Mouse (Mus musculus) myocyte (in vitro differentiated cells): ENCODE results near the gene Nol9. TPM values are rescaled to one million over a fixed set of nuclear protein-coding genes. Genes with fewer than 3 reads are reported as not detected.

Source experiments
- H3K27me3 ChIP-seq: one replicate; pipeline ENCODE4 v1.6.1; 2011; ENCODE audit not compliant: control insufficient read depth, insufficient read depth, insufficient read length
- H3K36me3 ChIP-seq: one replicate; pipeline ENCODE4 v1.6.1; 2011; ENCODE audit not compliant: control insufficient read depth, insufficient read depth
- H3K4me2 ChIP-seq: one replicate; pipeline ENCODE4 v1.6.1; 2011; ENCODE audit warnings: low read depth, control low read depth
- H3K4me3 ChIP-seq: one replicate; pipeline ENCODE4 v1.5.1; 2011; ENCODE audit warnings: mild to moderate bottlenecking, control low read depth, moderate library complexity
- H3K79me2 ChIP-seq: one replicate; pipeline ENCODE4 v1.6.1; 2011; ENCODE audit not compliant: control insufficient read depth, insufficient read depth
- H3ac ChIP-seq: one replicate; pipeline ENCODE4 v1.6.1; 2011; ENCODE audit not compliant: control insufficient read depth, insufficient read length
- CEBPB ChIP-seq: IDR thresholded peaks from 2 replicates; pipeline ENCODE4 v1.6.1; 2011; ENCODE audit warnings: mild to moderate bottlenecking, moderate library complexity; ENCODE audit not compliant: poor library complexity, insufficient read depth, severe bottlenecking
- E2F4 ChIP-seq: IDR thresholded peaks from one replicate; pipeline ENCODE4 v1.6.1; 2011; ENCODE audit warnings: mild to moderate bottlenecking, control low read depth, moderate library complexity; ENCODE audit not compliant: insufficient read depth
- MAX ChIP-seq: IDR thresholded peaks from one replicate; pipeline ENCODE4 v1.6.1; 2011; ENCODE audit warnings: low read depth, mild to moderate bottlenecking, control low read depth
- MYOD1 ChIP-seq, 3 experiments: IDR thresholded peaks; one replicate each; pipeline ENCODE4 v1.6.1; 2011; ENCODE audit warnings: control low read depth in 2 of 3, low read depth in 2 of 3, mild to moderate bottlenecking in 2 of 3, moderate library complexity in 1 of 3; ENCODE audit not compliant: insufficient read length in 2 of 3, control insufficient read depth in 1 of 3
- MYOG ChIP-seq, 3 experiments: IDR thresholded peaks; one replicate each; pipeline ENCODE4 v1.6.1; 2011; ENCODE audit warnings: control low read depth in 2 of 3, low read depth in 2 of 3, mild to moderate bottlenecking in 2 of 3; ENCODE audit not compliant: insufficient read length in 2 of 3, control insufficient read depth in 1 of 3, insufficient read depth in 1 of 3
- POLR2A ChIP-seq: IDR thresholded peaks from one replicate; pipeline ENCODE4 v1.6.1; 2011; ENCODE audit warnings: low read depth, mild to moderate bottlenecking, control low read depth, moderate library complexity; ENCODE audit not compliant: insufficient read length
- POLR2AphosphoS2 ChIP-seq: IDR thresholded peaks from one replicate; pipeline ENCODE4 v1.6.1; 2011; ENCODE audit warnings: low read depth, control low read depth; ENCODE audit not compliant: insufficient read length
- REST ChIP-seq: IDR thresholded peaks from one replicate; pipeline ENCODE4 v1.6.1; 2011; ENCODE audit warnings: mild to moderate bottlenecking, control low read depth, moderate library complexity; ENCODE audit not compliant: insufficient read depth, insufficient read length
- SRF ChIP-seq: IDR thresholded peaks from one replicate; pipeline ENCODE4 v1.6.1; 2011; ENCODE audit warnings: low read depth; ENCODE audit not compliant: control insufficient read depth, insufficient read length
- TCF12 ChIP-seq: IDR thresholded peaks from one replicate; pipeline ENCODE4 v1.6.1; 2011; ENCODE audit warnings: mild to moderate bottlenecking, control low read depth; ENCODE audit not compliant: poor library complexity, insufficient read depth, severe bottlenecking
- TCF3 ChIP-seq: IDR thresholded peaks from one replicate; pipeline ENCODE4 v1.6.1; 2011; ENCODE audit warnings: low read depth, control low read depth; ENCODE audit not compliant: insufficient read length
- USF1 ChIP-seq: IDR thresholded peaks from one replicate; pipeline ENCODE4 v1.6.1; 2011; ENCODE audit warnings: low read depth, mild to moderate bottlenecking, control low read depth, moderate library complexity
- polyA plus RNA-seq: library from polyadenylated mRNA; unstranded; fragments of >200 nt; fragmentation: generic; extraction: Trizol; gene quantifications from one replicate; pipeline ENCODE4 v1.2.1, GENCODE M21; 2012; ENCODE audit warnings: missing spikeins

The Nol9 gene
- polyA plus RNA-seq, 1 experiment, result 28.5 TPM

GRCm38 (mm10) chr4:152006812-152007211 is 32.3 kb upstream of the Nol9 start:
- H3K27me3 ChIP-seq, result no peaks in the 10 kb centered on the region

GRCm38 (mm10) chr4:152007481-152008147 is 31.5 kb upstream of the Nol9 start:
- Histone ChIP-seq H3K27me3 (no peaks in the 10 kb centered on the region), H3K36me3 (no peaks in the 10 kb centered on the region), H3K4me3 (peak overlapping the region; percentile 55), H3ac (no peak overlapping the region), H3K4me2 (peak overlapping the region; percentile 100), H3K79me2 (peaks cover 30% of the 10 kb centered on the region)
- peak; percentile 9 for TF ChIP-seq POLR2A
- TF ChIP-seq TCF12, result no peak

More at GRCm38 (mm10) chr4:152006812-152007211, 32.3 kb upstream of the Nol9 start:
- Histone ChIP-seq H3K36me3 (no peaks in the 10 kb centered on the region), H3ac (no peak overlapping the region), H3K4me2 (peak overlapping the region; percentile 100), H3K4me3 (no peak overlapping the region), H3K79me2 (peaks cover 23% of the 10 kb centered on the region)
- TF ChIP-seq SRF, result no peak
- no peak for TF ChIP-seq MAX
- TF ChIP-seq E2F4, result no peak
- no peak for TF ChIP-seq TCF12

GRCm38 (mm10) chr4:152008148-152008500 is 31.0 kb upstream of the Nol9 start:
- H3K4me2 ChIP-seq, result peak overlapping the region; percentile 100
- H3K4me3 ChIP-seq, result peak overlapping the region; percentile 55
- no peak for TF ChIP-seq TCF12
- TF ChIP-seq TCF3, result no peak
- TF ChIP-seq MYOD1 (IDR thresholded peaks at IDR 0.05; ENCODE audit: control insufficient read depth in 1 of 3, insufficient read length in 2 of 3, low read depth in 2 of 3), result no peak
- no peak for TF ChIP-seq REST
- TF ChIP-seq MAX, result no peak
- TF ChIP-seq USF1, result no peak
- no peak for TF ChIP-seq CEBPB
- TF ChIP-seq SRF, result no peak
- no peak for TF ChIP-seq POLR2A
- H3ac ChIP-seq, result no peak overlapping the region
- peaks cover 35% of the 10 kb centered on the region for H3K79me2 ChIP-seq
- H3K36me3 ChIP-seq, result no peaks in the 10 kb centered on the region
- no peaks in the 10 kb centered on the region for H3K27me3 ChIP-seq

- H3ac ChIP-seq, result peak within 1 kb of the TSS; percentile 69
- no peaks in the 10 kb centered on the region for H3K36me3 ChIP-seq
- peaks cover 38% of the 10 kb centered on the region for H3K79me2 ChIP-seq
- H3K4me3 ChIP-seq, result peak within 1 kb of the TSS; percentile 55
- no peak for TF ChIP-seq TCF12
- TF ChIP-seq POLR2A, result peak; percentile 97
- TF ChIP-seq POLR2AphosphoS2, result peak; percentile 99
- TF ChIP-seq MYOD1 (IDR thresholded peaks at IDR 0.05; ENCODE audit: control insufficient read depth in 1 of 3, insufficient read length in 2 of 3, low read depth in 2 of 3), result peak in 2 of 3 experiments; percentile 28 to 60
- TF ChIP-seq SRF, result no peak
- no peak for TF ChIP-seq USF1
- TF ChIP-seq CEBPB, result no peak
- TF ChIP-seq MYOG (IDR thresholded peaks at IDR 0.05; ENCODE audit: control insufficient read depth in 1 of 3, insufficient read depth in 1 of 3, insufficient read length in 2 of 3, low read depth in 2 of 3), result peak in 1 of 3 experiments; percentile 60
- no peak for TF ChIP-seq MAX
- no peak for TF ChIP-seq REST
- no peak for TF ChIP-seq E2F4
- TF ChIP-seq TCF3, result no peak
- H3K4me2 ChIP-seq, result peak within 1 kb of the TSS; percentile 100
- H3K27me3 ChIP-seq, result no peaks in the 10 kb centered on the region
These were observed 30.5 kb upstream of the Nol9 start, which contains the start of gene Klhl21 for GRCm38 (mm10) chr4:152008622-152009075. Gene Klhl21, plus strand, starts transcription at chr4:152008803.

- Histone ChIP-seq H3K79me2 (peaks cover 41% of the 10 kb centered on the region), H3K27me3 (no peaks in the 10 kb centered on the region), H3K4me2 (peak overlapping the region; percentile 98), H3K36me3 (no peaks in the 10 kb centered on the region), H3K4me3 (peak overlapping the region; percentile 55), H3ac (peak overlapping the region; percentile 69)
- TF ChIP-seq POLR2AphosphoS2 (no peak), CEBPB (no peak), TCF12 (no peak), MAX (no peak), MYOD1 (IDR thresholded peaks at IDR 0.05; ENCODE audit: control insufficient read depth in 1 of 3, insufficient read length in 2 of 3, low read depth in 2 of 3) (peak in 2 of 3 experiments; percentile 66 to 71), MYOG (IDR thresholded peaks at IDR 0.05; ENCODE audit: control insufficient read depth in 1 of 3, insufficient read depth in 1 of 3, insufficient read length in 2 of 3, low read depth in 2 of 3) (peak in 2 of 3 experiments; percentile 45 to 69), E2F4 (no peak), POLR2A (no peak), REST (no peak), SRF (no peak), USF1 (no peak)
These were observed 29.8 kb upstream of the Nol9 start for GRCm38 (mm10) chr4:152009076-152010051.
